Mouse (Mus musculus) ES-E14 (cell line): ENCODE data around the gene Tbc1d2b. TPM values are rescaled to one million over a fixed set of nuclear protein-coding genes. Genes with fewer than 3 reads are reported as not detected.

ENCODE experiments used
- DNase-seq: peaks from one replicate; pipeline ENCODE4 v3.0.0-alpha.2; 2013; ENCODE audit warnings: low read depth, low spot score
- H3K27ac ChIP-seq: 2 replicates; pipeline ENCODE4 v1.5.1; 2012; ENCODE audit warnings: low read depth, mild to moderate bottlenecking, low read length, moderate library complexity, mixed read lengths; ENCODE audit not compliant: poor library complexity, insufficient read depth, severe bottlenecking
- H3K36me3 ChIP-seq: 2 replicates; pipeline ENCODE4 v1.6.1; 2012; ENCODE audit warnings: mild to moderate bottlenecking, low read length, moderate library complexity, mixed read lengths; ENCODE audit not compliant: control insufficient read depth, poor library complexity, insufficient read depth, severe bottlenecking
- H3K4me1 ChIP-seq, 2 experiments: fragments of 150-350 bp in 1 of 2; sonication (generic) in 1 of 2; 2 replicates each; pipeline ENCODE4 v1.6.1; 2012; ENCODE audit warnings: low read length in 2 of 2, mild to moderate bottlenecking in 1 of 2, mixed read lengths in 1 of 2; ENCODE audit not compliant: control insufficient read depth in 2 of 2, insufficient read depth in 2 of 2, poor library complexity in 1 of 2
- H3K4me3 ChIP-seq, 2 experiments: fragments of 150-350 bp in 1 of 2; sonication (generic) in 1 of 2; 2 replicates each; pipeline ENCODE4 v1.5.1; 2012; ENCODE audit warnings: low read length in 2 of 2, low read depth in 1 of 2, mild to moderate bottlenecking in 1 of 2, mixed read lengths in 1 of 2; ENCODE audit not compliant: insufficient read depth in 1 of 2, poor library complexity in 1 of 2, severe bottlenecking in 1 of 2
- H3K9ac ChIP-seq: 2 replicates; pipeline ENCODE4 v1.6.1; 2012; ENCODE audit warnings: low read depth, mild to moderate bottlenecking, low read length, mixed read lengths; ENCODE audit not compliant: poor library complexity, insufficient read depth, severe bottlenecking
- H3K9me3 ChIP-seq: fragments of 150-350 bp; sonication (generic); 2 replicates; pipeline ENCODE4 v1.6.1; 2012; ENCODE audit warnings: low read depth, mild to moderate bottlenecking, low read length; ENCODE audit not compliant: control insufficient read depth, insufficient read depth
- CHD2 ChIP-seq: IDR thresholded peaks from 2 replicates; pipeline ENCODE4 v1.6.1; 2014; ENCODE audit warnings: mild to moderate bottlenecking, low read depth, low read length, inconsistent platforms
- HCFC1 ChIP-seq: IDR thresholded peaks from 2 replicates; pipeline ENCODE4 v1.6.1; 2012; ENCODE audit warnings: low read length, inconsistent platforms, borderline replicate concordance; ENCODE audit not compliant: insufficient read depth
- MAFK ChIP-seq: IDR thresholded peaks from 2 replicates; pipeline ENCODE4 v1.6.1; 2014; ENCODE audit warnings: mild to moderate bottlenecking, low read depth, low read length, inconsistent platforms; ENCODE audit not compliant: insufficient read depth
- ZC3H11A ChIP-seq: IDR thresholded peaks from 2 replicates; pipeline ENCODE4 v1.6.1; 2012; ENCODE audit warnings: low read depth, mild to moderate bottlenecking, inconsistent platforms, low read length, borderline replicate concordance
- ZNF384 ChIP-seq: IDR thresholded peaks from 2 replicates; pipeline ENCODE4 v1.6.1; 2012; ENCODE audit warnings: low read depth, low read length, inconsistent platforms
- in situ Hi-C, 2 experiments: fragments of 600-800 bp; cut with MboI; formaldehyde crosslinking; loops; one replicate each; pipeline ENCODE4 v1.15.1; 2025; ENCODE audit warnings: low sequenced_read_pairs in 2 of 2, inconsistent platforms in 1 of 2; ENCODE audit not compliant: unreplicated experiment in 2 of 2
- total RNA-seq: library from RNA; depleted of rRNA; stranded (reverse); fragments of 300-350 nt; gene quantifications from 2 replicates; pipeline ENCODE4 v1.2.3, GENCODE M21; 2012

Gene Tbc1d2b
- total RNA-seq, 1 experiment = 10.2 TPM

- no peaks in the 10 kb centered on the region for H3K9me3 ChIP-seq
- in situ Hi-C loops = no loop called here
- no peak overlapping the region for H3K9ac ChIP-seq
- no peaks in the 10 kb centered on the region for H3K4me1 ChIP-seq
- TF ChIP-seq CHD2 (no peak), ZNF384 (no peak), ZC3H11A (no peak), MAFK (no peak), HCFC1 (no peak)
- no peak overlapping the region for H3K27ac ChIP-seq
- DNase-seq = no peak
- no peak overlapping the region for H3K4me3 ChIP-seq
- peaks cover 3% of the 10 kb centered on the region; the same call in 1 of the 2 replicates for H3K36me3 ChIP-seq
Observed at GRCm38 (mm10) chr9:90255844-90256405, 14.7 kb downstream of the Tbc1d2b start.

- H3K9me3 ChIP-seq = no peaks in the 10 kb centered on the region
- no peak overlapping the region for H3K9ac ChIP-seq
- H3K4me1 ChIP-seq = no peaks in the 10 kb centered on the region
- H3K36me3 ChIP-seq = no peaks in the 10 kb centered on the region
- no peak for TF ChIP-seq CHD2
- TF ChIP-seq ZNF384 = no peak
- TF ChIP-seq MAFK = no peak
- TF ChIP-seq ZC3H11A = no peak
- no peak for TF ChIP-seq HCFC1
- in situ Hi-C loops = no loop called here
- H3K4me3 ChIP-seq = no peak overlapping the region
- H3K27ac ChIP-seq = no peak overlapping the region
- no peak for DNase-seq
Observed at GRCm38 (mm10) chr9:90253181-90253580, 17.4 kb downstream of the Tbc1d2b start.

- H3K9ac ChIP-seq = no peak overlapping the region
- no peaks in the 10 kb centered on the region for H3K4me1 ChIP-seq
- DNase-seq = no peak
- H3K36me3 ChIP-seq = no peaks in the 10 kb centered on the region; the same call in 1 of the 2 replicates
- H3K9me3 ChIP-seq = no peaks in the 10 kb centered on the region
- no peak overlapping the region for H3K27ac ChIP-seq
- H3K4me3 ChIP-seq = no peak overlapping the region
- TF ChIP-seq ZNF384 (no peak), ZC3H11A (no peak)
- in situ Hi-C loops = no loop called here
Observed at GRCm38 (mm10) chr9:90250964-90251750, 19.4 kb downstream of the Tbc1d2b start.

- Histone ChIP-seq H3K9ac (no peak overlapping the region), H3K36me3 (no peaks in the 10 kb centered on the region; the same call in 1 of the 2 replicates), H3K9me3 (no peaks in the 10 kb centered on the region), H3K4me3 (no peak overlapping the region), H3K27ac (no peak overlapping the region; the same call in 1 of the 2 replicates), H3K4me1 (no peaks in the 10 kb centered on the region)
- DNase-seq = no peak
- no peak for TF ChIP-seq HCFC1
- TF ChIP-seq ZC3H11A = no peak
- no peak for TF ChIP-seq ZNF384
- no peak for TF ChIP-seq CHD2
- no peak for TF ChIP-seq MAFK
- in situ Hi-C loops = no loop called here
Observed at GRCm38 (mm10) chr9:90250141-90250775, 20.3 kb downstream of the Tbc1d2b start.
